13 mouse cellular contexts compared by ENCODE assay signal in the genomic region with DNA sequence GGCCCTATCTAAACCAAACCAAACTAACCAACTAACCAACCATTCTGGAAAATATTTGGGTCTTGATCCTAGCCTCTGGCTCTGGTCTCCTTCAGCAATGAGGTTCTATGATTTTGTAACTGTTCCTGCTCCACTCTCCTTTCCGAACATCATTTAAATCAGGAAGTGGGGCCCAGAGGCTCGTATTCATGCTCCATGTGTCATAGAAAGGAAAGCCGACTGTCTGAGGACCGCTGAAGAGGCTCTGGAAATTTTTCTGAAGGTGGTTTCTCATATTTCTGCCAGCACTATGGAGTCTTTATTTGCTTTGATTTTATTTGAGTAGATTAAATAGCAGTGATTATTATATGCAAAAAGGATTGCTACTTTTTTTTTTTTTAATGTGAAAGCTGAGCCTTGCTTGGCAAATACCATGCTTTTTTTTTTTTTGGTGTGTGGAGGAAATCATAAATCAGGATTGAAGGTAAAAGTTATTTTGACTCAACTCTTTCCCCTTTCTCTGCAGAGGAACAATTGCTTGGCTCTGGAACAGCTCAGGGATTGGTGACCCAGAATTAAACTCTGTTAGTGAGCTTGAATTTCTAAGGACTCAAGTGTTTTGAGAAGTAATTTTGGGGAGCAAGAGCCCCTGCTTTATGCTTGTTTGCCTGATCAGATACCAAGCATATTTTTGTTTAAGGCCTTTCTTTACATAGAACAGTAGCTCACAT. TPM values are rescaled to one million over a fixed set of nuclear protein-coding genes. Genes with fewer than 3 reads are reported as not detected.
DNase-seq lines count a peak whose midpoint lies in the region; TF ChIP-seq lines count a peak whose summit lies in the region.
"Had no signal": no experiment of that assay in that cellular context is flagged by ENCODE, and none has a peak within 500 bp of the region (broad histone marks: within the 10 kb centered on the region; RNA-seq: fewer than 3 reads in every experiment).

No protein-coding gene starts in this region.

- H3K27me3 ChIP-seq in liver, adult 2 months (ENCODE audit: control insufficient read depth, insufficient read depth, low read length), result no peaks in the 10 kb centered on the region
- no peaks in the 10 kb centered on the region for H3K27me3 ChIP-seq in limb, embryonic 10.5 days (ENCODE audit: low read depth, poor library complexity, severe bottlenecking)
- H3K27me3 ChIP-seq in myocyte (ENCODE audit: control insufficient read depth, insufficient read depth, insufficient read length), result no peaks in the 10 kb centered on the region
- H3K27me3 ChIP-seq: hindbrain, embryonic 15.5 days; midbrain, embryonic 15.5 days had no signal

- 64% methylated on average over 4 of the region's 4 CpGs for WGBS in liver, adult 2 months
- WGBS in limb, embryonic 10.5 days, result 64% methylated on average over 4 of the region's 4 CpGs

- intact Hi-C loops in gastrocnemius, adult 2 months (cut with DNase I), result no loop called here

- no peak overlapping the region for H3ac ChIP-seq in myocyte (ENCODE audit: control insufficient read depth, insufficient read length)

- peak overlapping the region; percentile 86 for H3K27ac ChIP-seq in gastrocnemius, adult 2 months
- H3K27ac ChIP-seq in liver, adult 2 months (replicated peaks; ENCODE audit: insufficient read depth, low read depth, low read length), result peak overlapping the region; percentile 42
- H3K27ac ChIP-seq in limb, embryonic 10.5 days, result peak overlapping the region; percentile 78
- H3K27ac ChIP-seq: hindbrain, embryonic 15.5 days; midbrain, embryonic 15.5 days had no signal

- H3K4me1 ChIP-seq in liver, adult 2 months (ENCODE audit: control insufficient read depth, insufficient read depth, low read length), result peaks cover 42% of the 10 kb centered on the region
- peaks cover 33% of the 10 kb centered on the region for H3K4me1 ChIP-seq in limb, embryonic 10.5 days
- H3K4me1 ChIP-seq: midbrain, embryonic 15.5 days had no signal

- peaks cover 21% of the 10 kb centered on the region for H3K79me2 ChIP-seq in liver, adult 2 months (ENCODE audit: control insufficient read depth, insufficient read depth, low read length)
- peaks cover 82% of the 10 kb centered on the region for H3K79me2 ChIP-seq in myocyte (ENCODE audit: control insufficient read depth, insufficient read depth)

- no peak for DNase-seq in gastrocnemius, adult 2 months
- no peak for DNase-seq in gastrocnemius, adult 8-10 months (ENCODE audit: low spot score in 2 of 2)
- DNase-seq in liver, adult 2 months (ENCODE audit: extremely low read depth, low read depth, low spot score), result no peak
- DNase-seq in liver, result no peak
- no peak for DNase-seq in limb, embryonic 10.5 days (ENCODE audit: low spot score)
- no peak for DNase-seq in cerebellum, adult 8-10 months
- DNase-seq in embryo, embryonic 10 days (ENCODE audit: low spot score), result no peak

- TF ChIP-seq POLR2A in liver, adult 2 months (IDR thresholded peaks at IDR 0.05; ENCODE audit: extremely low read depth, insufficient read depth, low read length), result no peak
- TF ChIP-seq POLR2A in myocyte (IDR thresholded peaks at IDR 0.05; ENCODE audit: insufficient read length, low read depth), result no peak

- H3K4me3 ChIP-seq in gastrocnemius, adult 2 months, result peak overlapping the region; percentile 11; the same call in 1 of the 2 replicates
- no peak overlapping the region for H3K4me3 ChIP-seq in liver, adult 2 months (ENCODE audit: insufficient read depth, low read depth, low read length)
- no peak overlapping the region for H3K4me3 ChIP-seq in limb, embryonic 10.5 days
- H3K4me3 ChIP-seq in myocyte, result no peak overlapping the region
- H3K4me3 ChIP-seq: hindbrain, embryonic 15.5 days; midbrain, embryonic 15.5 days had no signal

- H3K36me3 ChIP-seq in liver, adult 2 months (ENCODE audit: control insufficient read depth, insufficient read depth, low read length), result no peaks in the 10 kb centered on the region
- peaks cover 3% of the 10 kb centered on the region; the same call in 1 of the 2 replicates for H3K36me3 ChIP-seq in limb, embryonic 10.5 days
- H3K36me3 ChIP-seq in myocyte (ENCODE audit: control insufficient read depth, insufficient read depth), result no peaks in the 10 kb centered on the region
- H3K36me3 ChIP-seq: hindbrain, embryonic 15.5 days; midbrain, embryonic 15.5 days had no signal

- no peak for TF ChIP-seq CTCF in gastrocnemius, adult 2 months (IDR thresholded peaks at IDR 0.05)
- no peak for TF ChIP-seq CTCF in liver, adult 2 months (IDR thresholded peaks at IDR 0.05; ENCODE audit: low read depth, low read length)

- H3K9me3 ChIP-seq in limb, embryonic 10.5 days (replicated peaks), result no peaks in the 10 kb centered on the region
- H3K9me3 ChIP-seq: hindbrain, embryonic 15.5 days; midbrain, embryonic 15.5 days had no signal

- H3K4me2 ChIP-seq in myocyte (ENCODE audit: low read depth), result peak overlapping the region; percentile 65
- H3K4me2 ChIP-seq: hindbrain, embryonic 15.5 days; midbrain, embryonic 15.5 days had no signal

- no peak overlapping the region for H3K9ac ChIP-seq in liver, adult 2 months (ENCODE audit: low read depth, low read length)
- H3K9ac ChIP-seq: hindbrain, embryonic 15.5 days; midbrain, embryonic 15.5 days had no signal

TF ChIP-seq in myocyte, 11 proteins besides CTCF, POLR2A, EP300 and RAD21:
- TF ChIP-seq POLR2AphosphoS2 (IDR thresholded peaks at IDR 0.05; ENCODE audit: insufficient read length, low read depth) (no peak), CEBPB (IDR thresholded peaks at IDR 0.05; ENCODE audit: insufficient read depth, poor library complexity, severe bottlenecking) (no peak), USF1 (IDR thresholded peaks at IDR 0.05; ENCODE audit: low read depth) (no peak), MAX (IDR thresholded peaks at IDR 0.05; ENCODE audit: low read depth) (no peak), REST (IDR thresholded peaks at IDR 0.05; ENCODE audit: insufficient read depth, insufficient read length) (no peak), MYOD1 (IDR thresholded peaks at IDR 0.05; ENCODE audit: control insufficient read depth in 1 of 3, insufficient read length in 2 of 3, low read depth in 2 of 3) (no peak), E2F4 (IDR thresholded peaks at IDR 0.05; ENCODE audit: insufficient read depth) (no peak), TCF3 (IDR thresholded peaks at IDR 0.05; ENCODE audit: insufficient read length, low read depth) (no peak), TCF12 (IDR thresholded peaks at IDR 0.05; ENCODE audit: insufficient read depth, poor library complexity, severe bottlenecking) (no peak), MYOG (IDR thresholded peaks at IDR 0.05; ENCODE audit: control insufficient read depth in 1 of 3, insufficient read depth in 1 of 3, insufficient read length in 2 of 3, low read depth in 2 of 3) (no peak), SRF (IDR thresholded peaks at IDR 0.05; ENCODE audit: control insufficient read depth, insufficient read length, low read depth) (no peak)

RNA-seq across cellular contexts. Expression of a gene that starts 25.4 kb away (rescaled TPM):
- total RNA-seq in gastrocnemius, adult 2 months (2021), result 10 to 100 TPM; 40.3 to 44.8 TPM
- 10 to 100 TPM; 45.6 to 62.4 (median 55.7) TPM for total RNA-seq in gastrocnemius, adult 8-10 months (2022)
- total RNA-seq in liver, adult 2 months (2014; rRNA removed), result 20.8 and 24.1 TPM in 2 replicates
- 6.7 and 6.9 TPM in 2 replicates for polyA plus RNA-seq in liver, adult 2 months (2012; rRNA removed)
- polyA plus RNA-seq in limb, embryonic 10.5 days (2016; fragmentation: Nextera tagmentation; extraction: Ambion mirVana), result 31.9 and 37.0 TPM in 2 replicates
- polyA plus RNA-seq in myocyte (2012; fragmentation: generic; extraction: Trizol), result 79.3 TPM

RNA-seq across cellular contexts. Expression of a gene that starts 40.6 kb away (rescaled TPM):
- not detected for total RNA-seq in gastrocnemius, adult 2 months (2021)
- total RNA-seq in gastrocnemius, adult 8-10 months (2022), result not detected
- not detected in 2 replicates for total RNA-seq in liver, adult 2 months (2014; rRNA removed)
- not detected in 2 replicates for polyA plus RNA-seq in liver, adult 2 months (2012; rRNA removed)
- 0.14 and 0.23 TPM in 2 replicates for polyA plus RNA-seq in limb, embryonic 10.5 days (2016; fragmentation: Nextera tagmentation; extraction: Ambion mirVana)
- 0.02 TPM for polyA plus RNA-seq in myocyte (2012; fragmentation: generic; extraction: Trizol)
- total RNA-seq: adrenal gland, postnatal 14 days; left cerebral cortex, adult 8-10 months had no signal
- polyA plus RNA-seq: cortical plate, adult 2 months; midbrain, embryonic 15.5 days had no signal
